Mouse (Mus musculus) right cerebral cortex, adult 18-20 months (tissue): Measurements from ENCODE around the gene Spef1.
"Not testable (repeated sequence)": the region's sequence is repeated elsewhere in the genome, so short reads cannot be mapped to it uniquely, and the experiment has no call there.

Experiments used
- DNase-seq: peaks from one replicate; pipeline ENCODE4 v3.0.0; 2022; ENCODE audit warnings: mixed read lengths

The Spef1 gene

GRCm38 (mm10) chr2:131186771-131187601 lies at the start of gene Spef1, which contains the start of gene Cdc25b:
TSS of gene Spef1 (minus strand) at chr2:131187282.
TSS of gene Cdc25b (plus strand) at chr2:131186949.
- DNase-seq: peak; percentile 83

DNA sequence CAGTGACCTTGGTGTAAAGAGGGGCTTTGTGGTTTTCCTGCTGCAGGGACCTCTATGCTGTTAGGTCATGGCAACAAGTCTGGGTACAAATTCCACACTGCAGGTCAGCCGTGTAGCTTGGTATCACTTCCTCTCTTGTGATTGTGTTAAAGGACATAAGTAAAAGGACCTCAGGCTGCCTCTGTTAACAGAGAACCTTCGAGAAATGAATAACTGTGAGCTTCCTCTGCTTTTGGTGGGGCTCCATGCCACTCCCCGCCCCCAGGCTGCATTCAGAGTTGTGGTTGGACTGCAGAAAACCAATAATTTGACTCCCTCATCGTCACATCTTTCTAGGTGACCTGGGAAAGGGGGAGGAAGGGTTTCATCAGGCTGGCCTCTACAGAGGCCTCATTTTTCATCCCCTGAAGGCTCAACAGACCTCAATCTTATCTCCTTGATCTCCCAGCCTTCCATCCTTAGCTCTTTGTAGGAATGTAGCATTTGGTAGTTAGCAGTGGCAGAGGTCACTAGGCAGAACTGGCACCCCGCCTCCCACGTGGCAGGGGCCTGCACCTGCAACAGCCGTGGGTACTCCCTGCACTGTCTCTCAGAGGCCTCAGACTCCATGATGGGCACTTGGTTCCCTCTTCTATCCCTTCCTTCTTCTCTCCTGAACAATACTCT lies 48.0 kb upstream of the Spef1 start:
- DNase-seq: no peak

- no peak for DNase-seq
These were observed 47.1 kb upstream of the Spef1 start for GRCm38 (mm10) chr2:131234127-131234650.

GRCm38 (mm10) chr2:131233307-131234126 lies 46.4 kb upstream of the Spef1 start, which contains the start of gene Mavs:
TSS of gene Mavs (plus strand) at chr2:131234063.
- peak; percentile 95 for DNase-seq

DNA sequence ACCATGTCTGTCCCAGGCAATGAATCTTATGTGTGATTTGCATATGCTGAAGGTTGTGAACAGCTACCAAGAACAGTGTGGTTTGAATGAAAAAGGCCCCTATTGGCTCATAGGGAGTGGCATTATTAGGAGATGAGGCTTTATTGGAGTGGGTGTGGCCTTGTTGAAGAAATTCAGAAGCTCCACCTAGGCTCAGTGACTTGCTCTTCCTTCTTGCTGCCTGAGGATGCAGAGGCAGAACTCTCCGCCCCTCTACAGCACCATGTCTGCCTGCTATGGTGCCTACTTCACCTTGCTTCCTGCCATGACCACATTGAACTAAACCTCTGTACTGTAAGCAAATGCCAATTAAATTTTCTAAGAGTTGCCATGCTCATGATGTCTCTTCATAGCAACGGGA lies 45.5 kb upstream of the Spef1 start:
- no peak for DNase-seq

GRCm38 (mm10) chr2:131227243-131227642 lies 40.2 kb upstream of the Spef1 start:
- DNase-seq: no peak

GRCm38 (mm10) chr2:131226669-131227068 lies 39.6 kb upstream of the Spef1 start:
- DNase-seq: not testable (repeated sequence)

DNA sequence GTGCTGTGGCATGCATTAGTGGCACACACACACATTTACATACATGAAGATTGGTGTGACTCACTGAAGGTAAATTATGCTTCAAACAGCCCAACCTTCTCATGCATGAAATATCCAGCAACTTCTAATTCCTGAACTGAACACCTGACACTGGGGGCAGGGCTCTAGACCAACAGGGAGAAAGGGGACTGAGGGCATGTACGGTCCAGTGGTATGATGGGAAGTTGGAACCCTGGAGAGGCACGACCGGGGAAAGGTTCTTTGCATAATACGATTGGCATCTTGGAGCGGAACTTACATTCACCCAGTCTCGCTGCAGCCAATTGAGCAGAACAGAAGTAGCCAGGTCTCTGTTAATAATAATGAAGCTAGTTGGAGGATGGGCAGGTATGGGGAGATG lies 38.1 kb upstream of the Spef1 start:
- DNase-seq: no peak

- DNase-seq: no peak
These were observed 36.5 kb upstream of the Spef1 start for GRCm38 (mm10) chr2:131223569-131223968.

DNA sequence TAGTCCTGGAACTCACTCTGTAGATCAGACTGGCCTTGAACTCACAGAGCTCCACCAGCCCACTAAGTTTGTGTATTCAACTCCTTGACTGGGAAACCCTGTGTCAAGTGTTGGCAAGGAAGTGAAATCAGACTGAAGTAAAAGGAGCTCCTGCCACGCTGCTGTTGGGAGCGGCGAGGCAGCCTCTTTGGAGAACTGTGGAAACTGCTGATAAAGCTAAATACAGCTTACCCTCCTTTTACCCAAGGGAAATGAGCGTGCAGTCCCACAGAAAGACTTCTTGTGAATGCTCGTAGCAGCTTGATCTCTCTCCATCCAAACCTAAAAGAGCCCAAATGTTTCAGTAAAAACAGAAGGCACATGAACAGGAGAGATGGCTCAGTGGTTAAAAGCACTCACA lies 35.5 kb upstream of the Spef1 start:
- no peak for DNase-seq

GRCm38 (mm10) chr2:131221853-131222515 lies 34.9 kb upstream of the Spef1 start:
- DNase-seq: no peak

GRCm38 (mm10) chr2:131220030-131220429 lies 32.9 kb upstream of the Spef1 start:
- DNase-seq: no peak

DNA sequence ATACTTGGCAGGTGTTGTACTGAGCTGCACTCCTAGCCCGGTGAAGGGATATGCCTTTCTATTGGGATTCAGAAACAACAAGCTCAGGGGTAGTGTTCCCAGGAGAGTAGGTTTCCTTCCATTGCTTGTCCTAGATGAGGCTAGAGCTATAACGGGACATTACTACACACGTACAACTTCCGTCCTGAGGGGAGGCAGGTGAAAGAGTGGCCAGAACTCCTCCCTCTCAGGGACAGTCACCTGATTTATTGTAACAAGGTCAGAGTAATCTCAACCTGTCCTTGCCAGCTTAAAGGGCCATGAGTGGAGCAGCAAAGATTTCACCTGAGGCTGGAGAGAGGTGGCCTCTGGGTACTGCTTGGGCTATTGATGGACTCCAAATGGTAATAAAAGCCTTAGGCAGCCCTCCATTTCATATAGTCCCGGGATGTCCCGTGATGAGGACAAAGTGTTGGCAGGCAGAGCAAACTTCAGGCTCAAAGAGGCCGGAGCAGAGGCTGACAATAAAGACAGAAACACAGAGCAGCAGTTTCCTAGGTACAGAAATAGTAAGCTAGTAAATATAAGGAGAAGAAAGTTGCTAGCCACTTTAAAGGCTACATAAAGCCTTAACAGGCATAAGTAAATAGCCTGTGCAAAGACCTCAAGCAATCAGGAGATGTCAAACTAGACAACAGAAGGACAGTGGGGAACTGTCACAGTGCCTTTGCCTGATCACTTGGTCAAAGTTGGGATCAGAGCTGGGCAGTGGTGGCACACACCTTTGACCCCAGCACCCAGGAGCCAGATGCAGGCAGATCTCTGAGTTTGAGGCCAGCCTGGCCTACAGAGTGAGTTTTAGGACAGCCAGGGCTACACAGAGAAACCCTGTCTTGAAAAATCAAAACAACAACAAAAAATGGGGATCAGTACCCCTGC lies 29.1 kb upstream of the Spef1 start:
- no peak for DNase-seq

DNA sequence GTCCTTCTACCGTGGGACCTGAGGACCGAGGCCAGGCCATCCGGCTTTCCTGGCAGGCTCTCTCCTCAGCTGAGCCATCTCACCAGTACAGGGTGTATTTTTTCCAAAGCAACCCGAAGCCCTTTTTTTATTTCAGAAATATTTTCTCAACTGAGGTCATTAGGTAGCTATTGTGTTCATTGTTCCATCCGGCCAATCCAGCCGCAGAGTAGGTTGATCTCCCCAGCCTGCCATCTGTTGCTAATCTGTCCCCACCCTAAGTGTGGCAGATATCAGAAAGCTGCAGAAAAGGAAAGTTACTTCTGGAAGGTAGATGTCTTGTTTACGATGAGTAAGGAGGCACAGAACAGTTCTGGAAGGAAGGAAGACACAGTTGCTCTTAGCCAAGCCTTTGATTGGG lies 26.7 kb upstream of the Spef1 start:
- no peak for DNase-seq

DNA sequence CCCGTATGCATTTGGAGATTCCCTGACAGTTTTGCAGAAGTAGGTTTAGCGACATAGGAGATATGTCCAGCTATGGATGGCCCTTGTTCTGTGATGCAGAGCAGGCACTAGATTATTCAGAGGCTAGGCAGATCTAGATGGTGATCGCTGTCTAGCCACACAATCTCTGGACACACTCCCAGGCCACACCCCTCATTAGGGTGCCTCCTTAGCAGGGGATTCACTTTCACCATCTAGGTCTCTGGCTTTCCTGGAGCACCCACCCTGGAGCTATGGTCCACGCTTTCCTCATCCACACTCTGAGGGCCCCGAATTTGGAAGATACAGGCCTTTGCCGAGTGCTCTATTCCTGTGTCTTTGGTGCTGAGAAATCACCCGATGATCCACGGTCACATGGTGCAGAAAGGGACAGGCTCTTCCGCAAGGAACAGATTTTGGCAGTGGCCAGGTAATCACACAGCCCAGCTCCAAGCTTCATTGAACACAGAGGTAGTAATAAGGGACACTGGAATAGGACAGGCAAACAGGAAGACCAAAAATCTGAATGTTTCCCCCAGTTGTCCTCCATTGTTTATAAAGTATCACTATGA lies 24.0 kb upstream of the Spef1 start:
- no peak for DNase-seq

GRCm38 (mm10) chr2:131209969-131210792 lies 23.1 kb upstream of the Spef1 start:
- peak; percentile 96 for DNase-seq

DNA sequence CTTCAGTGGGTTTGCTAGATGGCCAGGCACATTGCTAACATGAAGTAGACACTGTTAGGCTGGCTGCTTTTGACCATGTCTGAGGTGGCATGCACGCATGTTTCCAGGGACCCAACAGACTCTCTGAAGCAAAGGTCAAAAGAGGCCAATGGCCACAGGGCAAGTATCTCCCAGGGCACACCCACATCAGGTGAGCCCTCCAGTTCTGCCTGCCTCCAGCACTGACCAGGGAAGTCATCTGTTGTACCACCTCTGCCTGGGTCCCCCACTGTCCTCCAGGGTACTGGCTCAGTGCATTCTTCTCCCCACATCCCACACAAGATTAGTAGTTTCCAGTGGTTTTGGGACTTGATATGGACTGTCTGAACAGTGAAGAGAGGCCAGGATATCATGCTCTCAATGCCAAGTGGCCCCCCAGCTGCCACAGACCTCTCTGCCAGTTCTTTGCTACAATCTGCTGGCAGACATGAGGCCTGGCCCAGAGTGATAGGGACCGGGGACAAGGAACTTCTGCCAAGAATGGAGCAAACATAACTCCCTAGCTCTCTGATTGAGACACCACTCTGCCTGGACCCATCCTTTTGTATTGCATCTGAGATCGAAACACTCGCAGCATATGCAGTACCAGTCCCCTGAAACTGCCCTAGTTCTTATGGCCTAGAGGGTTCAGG lies 22.2 kb upstream of the Spef1 start:
- no peak for DNase-seq

GRCm38 (mm10) chr2:131208356-131208755 lies 21.3 kb upstream of the Spef1 start:
- no peak for DNase-seq

DNA sequence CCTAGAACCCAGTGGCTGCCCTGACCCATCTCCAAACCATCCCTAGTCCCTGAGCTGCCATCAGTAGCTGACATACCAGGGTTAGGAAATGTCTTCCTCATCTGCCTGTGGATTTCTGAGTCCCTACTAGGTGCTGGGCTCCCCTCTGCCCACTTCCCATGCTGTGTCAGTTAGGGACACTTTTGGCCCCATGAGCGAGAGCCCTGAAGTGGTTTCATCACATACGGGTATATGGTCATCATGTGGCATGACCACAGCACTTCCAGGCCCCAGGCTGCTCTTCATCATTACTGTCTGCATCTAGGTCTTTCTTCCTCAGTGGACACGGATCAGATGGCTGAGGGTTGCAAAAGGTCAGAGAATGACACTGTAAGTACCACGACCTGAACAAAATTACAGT lies 19.7 kb upstream of the Spef1 start, which contains the start of gene Ap5s1:
TSS of gene Ap5s1 (plus strand) at position 301 of the 400 bp plus-strand sequence.
- DNase-seq: no peak
